Mouse (Mus musculus): ENCODE results near the gene Rnf113a1. TPM values are rescaled to one million over a fixed set of nuclear protein-coding genes. Genes with fewer than 3 reads are reported as not detected.

The Rnf113a1 gene
- polyA plus RNA-seq, 1 experiment: 2.7 TPM

Other genes with a start within 250 kb of the Rnf113a1 start
- 5.3 and 5.7 TPM in 2 replicates for gene Sept6, start 199.5 kb upstream of the Rnf113a1 start, polyA plus RNA-seq (2012; rRNA removed)
- gene Sowahd, start 142.4 kb upstream of the Rnf113a1 start, polyA plus RNA-seq (2012; rRNA removed): 0.22 and 0.29 TPM in 2 replicates
- 69.4 and 115 TPM in 2 replicates for gene Rpl39, start 105.8 kb upstream of the Rnf113a1 start, polyA plus RNA-seq (2012; rRNA removed)
- gene Upf3b, start 80.9 kb upstream of the Rnf113a1 start, polyA plus RNA-seq (2012; rRNA removed): 2.9 and 4.5 TPM in 2 replicates
- 2.0 and 2.5 TPM in 2 replicates for gene Nkap, start 64.5 kb upstream of the Rnf113a1 start, polyA plus RNA-seq (2012; rRNA removed)
- not detected in 2 replicates for gene Akap14, start 22.4 kb upstream of the Rnf113a1 start, polyA plus RNA-seq (2012; rRNA removed)
- 677 and 921 TPM in 2 replicates for gene Ndufa1, start 82 bp upstream of the Rnf113a1 start, polyA plus RNA-seq (2012; rRNA removed)
- gene Gm9, start 19.8 kb downstream of the Rnf113a1 start, polyA plus RNA-seq (2012; rRNA removed): not detected in 2 replicates
- gene Rhox1, start 31.0 kb downstream of the Rnf113a1 start, polyA plus RNA-seq (2012; rRNA removed): not detected in 2 replicates
- not detected in 2 replicates for gene Rhox2a, start 53.7 kb downstream of the Rnf113a1 start, polyA plus RNA-seq (2012; rRNA removed)
- not detected in 2 replicates for gene Rhox3a, start 58.7 kb downstream of the Rnf113a1 start, polyA plus RNA-seq (2012; rRNA removed)
- not detected in 2 replicates for gene Rhox4a, start 74.1 kb downstream of the Rnf113a1 start, polyA plus RNA-seq (2012; rRNA removed)
- not detected in 2 replicates for gene Rhox3a2, start 188.8 kb downstream of the Rnf113a1 start, polyA plus RNA-seq (2012; rRNA removed)
- not detected in 2 replicates for gene Rhox4a2, start 199.6 kb downstream of the Rnf113a1 start, polyA plus RNA-seq (2012; rRNA removed)
- gene Rhox2b, start 220.8 kb downstream of the Rnf113a1 start, polyA plus RNA-seq (2012; rRNA removed): not detected in 2 replicates
- gene Rhox4b, start 241.2 kb downstream of the Rnf113a1 start, polyA plus RNA-seq (2012; rRNA removed): not detected in 2 replicates